Mouse (Mus musculus) NIH3T3 (cell line): ENCODE results near the gene Poll.

Source experiments
- DNase-seq: peaks from one replicate; pipeline ENCODE4 v3.0.0-alpha.2; 2012; ENCODE audit warnings: low read depth

Poll gene

GRCm38 (mm10) chr19:45560153-45560890, at the start of gene Poll, which contains the start of gene Gm17018:
Gene Poll (minus strand): TSS chr19:45560531.
Gene Gm17018 (plus strand): TSS chr19:45560615.
- peak; percentile 92 for DNase-seq

GRCm38 (mm10) chr19:45608648-45609339, 48.5 kb upstream of the Poll start:
- no peak for DNase-seq

DNA sequence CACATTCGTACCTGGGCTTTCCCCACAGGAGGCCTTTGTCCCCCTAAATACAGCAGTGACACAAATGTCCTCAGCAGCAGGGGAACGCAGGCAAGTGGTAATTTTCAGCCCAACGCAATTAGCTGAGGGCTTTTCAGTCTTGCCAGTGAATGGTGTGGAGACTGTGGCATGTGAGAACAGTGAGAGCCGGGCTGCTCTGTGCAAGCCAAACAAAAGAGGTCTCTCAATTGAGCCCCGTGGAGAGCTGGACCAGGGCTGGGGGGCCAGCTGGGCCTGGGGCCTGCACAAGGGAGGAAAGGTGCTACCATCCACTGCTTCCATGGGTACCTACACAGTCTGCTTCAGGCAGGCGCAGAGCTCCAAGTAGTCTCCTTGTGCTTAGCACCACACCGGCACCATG, 47.1 kb upstream of the Poll start:
- no peak for DNase-seq

DNA sequence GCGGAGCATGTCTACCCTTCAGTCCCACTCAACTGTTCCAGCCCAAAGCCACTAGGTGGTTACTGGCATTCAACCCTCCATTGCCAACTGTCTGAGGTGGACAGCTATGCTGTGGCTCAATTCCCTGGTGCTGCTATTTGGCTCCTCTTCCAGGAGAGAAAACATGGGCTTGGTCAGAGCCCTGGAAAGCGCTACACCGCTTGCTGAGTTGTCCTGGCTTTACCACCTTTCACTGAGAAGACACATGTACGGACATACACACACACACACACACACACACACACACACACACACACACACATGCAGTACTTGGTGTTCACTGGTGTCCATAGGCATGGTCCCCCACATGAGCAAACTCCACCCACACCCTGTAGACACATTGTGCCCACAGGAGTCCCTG, 46.4 kb upstream of the Poll start:
- no peak for DNase-seq

GRCm38 (mm10) chr19:45602606-45603005, 42.3 kb upstream of the Poll start:
- DNase-seq = no peak

DNA sequence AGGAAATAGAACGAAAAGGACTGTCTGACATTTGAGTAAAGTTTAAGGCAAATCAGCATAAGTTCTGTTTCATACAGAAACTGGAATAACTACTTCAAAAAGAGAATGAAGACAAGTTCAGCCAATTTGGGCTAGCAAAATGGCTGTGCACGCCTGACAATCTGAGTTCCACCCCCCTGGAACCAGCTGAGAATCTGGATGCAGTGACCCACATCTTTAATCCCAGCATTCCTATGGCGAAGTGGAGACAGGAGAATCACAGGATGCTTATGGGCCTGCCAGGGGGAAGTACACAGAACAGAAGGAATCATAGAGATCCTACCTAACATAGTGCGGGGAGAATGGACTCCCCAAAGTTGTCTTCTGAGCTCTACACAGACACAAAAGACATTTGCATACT, 36.8 kb upstream of the Poll start:
- DNase-seq = no peak

DNA sequence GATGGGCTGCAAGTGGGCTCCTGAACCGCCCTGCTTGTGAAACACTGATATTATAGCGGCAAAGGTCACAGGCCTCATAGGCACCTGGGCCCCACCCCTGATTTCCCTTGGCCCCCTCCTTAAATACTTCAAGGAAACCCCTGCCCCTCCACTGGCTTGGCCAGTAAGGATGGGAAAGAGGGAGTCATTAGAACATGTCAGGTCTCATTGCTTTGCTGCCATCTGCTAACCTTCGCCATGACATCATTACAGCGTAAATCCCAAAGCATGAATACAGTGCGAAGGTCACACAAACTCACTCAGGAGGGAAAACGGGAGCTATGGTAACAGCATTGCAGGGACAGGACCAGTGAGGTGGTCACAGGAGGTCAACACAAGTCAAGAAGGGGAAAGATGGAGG, 36.1 kb upstream of the Poll start:
- DNase-seq = no peak

- DNase-seq = no peak
Observed at GRCm38 (mm10) chr19:45596019-45596418, 35.7 kb upstream of the Poll start.

DNA sequence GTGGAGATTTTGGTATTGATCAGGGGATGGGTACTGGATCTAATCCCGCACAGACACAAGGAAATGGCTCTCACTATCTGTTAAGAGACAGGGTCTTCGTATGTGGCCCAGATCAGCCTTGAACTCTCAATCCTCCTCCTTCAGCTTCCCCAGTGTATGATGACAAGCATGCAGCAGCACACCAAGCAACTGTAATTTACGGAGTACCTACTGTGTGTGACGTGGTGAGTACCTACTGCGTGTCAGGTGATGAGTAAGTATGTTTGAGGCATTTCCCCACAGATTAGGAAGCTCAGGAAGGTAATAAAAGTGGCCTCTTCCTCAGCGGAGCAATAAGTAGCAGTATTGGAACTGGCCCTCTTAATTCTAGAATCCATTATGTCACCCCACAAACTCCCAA, 35.1 kb upstream of the Poll start:
- no peak for DNase-seq

DNA sequence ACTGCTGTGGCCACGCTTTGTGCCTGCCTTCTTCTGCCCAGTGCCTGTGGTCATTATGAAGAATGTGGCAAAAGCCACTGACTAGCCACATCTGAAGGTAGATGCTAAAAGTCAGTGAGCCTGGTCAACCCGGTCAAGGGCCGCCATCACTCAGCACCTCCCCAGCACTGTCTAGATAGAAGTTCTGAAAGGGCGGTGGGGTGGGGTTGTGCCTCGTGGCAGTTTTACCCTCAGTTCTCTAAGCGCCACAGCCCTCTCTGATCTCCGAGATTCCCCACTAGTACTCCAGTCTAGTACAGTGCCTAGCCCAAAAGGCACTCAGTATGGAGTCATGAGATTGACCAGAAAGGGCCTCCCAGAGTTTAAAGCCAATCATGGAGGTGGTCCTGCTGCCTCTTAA, 33.7 kb upstream of the Poll start:
- no peak for DNase-seq

DNA sequence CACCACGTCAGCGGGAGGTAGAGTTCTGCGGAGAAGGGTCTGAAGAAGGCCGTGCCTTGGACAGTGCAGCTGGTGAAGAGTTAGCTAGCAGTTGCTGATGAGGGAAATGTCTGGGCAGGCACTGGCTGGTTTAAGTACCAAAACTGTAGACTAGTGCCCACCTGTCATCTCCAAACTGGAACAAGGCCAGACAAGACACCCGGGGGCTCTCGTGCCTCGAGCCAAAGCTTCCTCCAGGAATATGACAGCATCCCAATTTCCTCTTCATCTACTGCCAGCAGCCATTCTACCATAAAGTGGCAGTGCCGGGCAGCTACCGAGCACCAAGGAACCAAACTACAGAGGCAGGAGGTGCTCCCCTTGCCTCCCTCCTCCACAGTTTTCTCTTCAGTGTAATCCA, 32.6 kb upstream of the Poll start:
- no peak for DNase-seq

DNA sequence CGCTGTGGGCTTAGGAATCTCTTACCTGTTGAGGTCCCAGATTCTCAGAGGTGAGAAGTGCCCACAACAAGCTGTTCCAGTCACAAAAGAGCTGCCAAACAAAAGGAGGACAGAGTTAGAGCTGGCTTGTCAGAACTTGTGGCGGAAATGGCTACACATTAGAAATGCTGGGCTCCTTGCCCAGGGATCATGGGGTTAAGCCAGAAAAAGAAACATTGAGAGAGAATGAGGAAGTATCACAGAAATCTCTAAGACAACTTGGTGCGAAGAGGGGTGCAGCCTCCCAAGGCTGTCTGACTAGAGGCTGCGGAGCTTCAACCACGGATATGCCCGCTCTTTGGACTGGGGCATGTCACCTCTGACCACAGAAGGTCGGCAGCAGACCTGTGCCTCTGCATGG, 31.4 kb upstream of the Poll start:
- DNase-seq = peak; percentile 86

DNA sequence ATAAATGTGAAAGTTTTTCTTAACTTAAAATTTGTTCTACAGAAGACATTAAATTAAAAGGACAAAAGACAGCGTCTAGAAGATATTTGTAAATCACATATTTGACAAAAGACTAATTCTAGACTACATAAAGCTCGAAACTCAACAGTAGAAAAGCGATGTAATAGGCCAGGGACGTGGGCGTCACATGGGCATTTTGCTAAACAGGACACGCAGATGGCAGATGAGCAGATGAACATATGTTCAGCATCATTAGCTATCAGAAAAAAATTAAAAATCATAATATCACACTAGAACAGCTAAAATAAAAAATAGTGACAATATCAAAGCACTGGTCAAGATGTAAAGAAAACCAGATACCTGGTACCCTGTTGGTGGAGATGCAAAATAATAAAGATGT, 29.4 kb upstream of the Poll start:
- DNase-seq = no peak

DNA sequence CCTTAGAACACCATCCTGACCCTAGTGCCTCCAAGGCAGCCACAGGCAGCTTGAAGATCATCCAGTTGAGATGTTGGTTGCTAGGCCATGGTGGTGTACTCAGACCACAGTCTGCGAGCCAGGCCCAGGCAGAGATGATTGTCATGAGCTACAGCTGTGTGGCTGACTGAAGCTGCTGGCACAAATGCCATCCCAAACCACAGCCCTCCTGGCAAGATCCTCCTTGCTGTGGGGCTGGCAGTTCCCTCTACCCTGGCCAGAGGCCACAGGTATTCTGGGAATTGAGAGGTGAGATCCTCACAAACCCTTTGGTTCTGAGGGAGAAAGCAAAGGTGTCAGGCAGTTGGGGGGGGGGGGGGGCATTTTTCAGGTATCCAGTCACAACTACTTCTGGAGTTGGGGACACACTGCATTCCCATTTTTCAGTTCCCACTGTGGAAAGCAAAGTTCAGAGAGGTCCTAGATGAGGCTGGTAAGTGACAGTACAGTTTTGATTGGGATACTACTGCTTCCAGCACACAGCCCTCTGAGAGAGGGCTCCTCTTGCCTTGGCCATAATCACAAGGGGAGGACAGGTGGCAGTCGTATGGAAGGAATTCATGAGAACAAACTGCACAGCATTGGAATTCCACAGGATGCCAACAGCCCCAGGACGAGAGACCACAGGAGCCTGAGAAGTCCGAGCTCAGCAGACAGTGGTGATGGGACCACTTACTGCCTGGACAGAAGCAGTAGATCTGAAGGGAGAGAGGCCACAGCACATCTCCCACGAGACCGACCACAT, 27.4 kb upstream of the Poll start:
- DNase-seq = no peak

GRCm38 (mm10) chr19:45586850-45587249, 26.5 kb upstream of the Poll start:
- no peak for DNase-seq

- no peak for DNase-seq
Observed at GRCm38 (mm10) chr19:45584856-45585620, 24.7 kb upstream of the Poll start.

DNA sequence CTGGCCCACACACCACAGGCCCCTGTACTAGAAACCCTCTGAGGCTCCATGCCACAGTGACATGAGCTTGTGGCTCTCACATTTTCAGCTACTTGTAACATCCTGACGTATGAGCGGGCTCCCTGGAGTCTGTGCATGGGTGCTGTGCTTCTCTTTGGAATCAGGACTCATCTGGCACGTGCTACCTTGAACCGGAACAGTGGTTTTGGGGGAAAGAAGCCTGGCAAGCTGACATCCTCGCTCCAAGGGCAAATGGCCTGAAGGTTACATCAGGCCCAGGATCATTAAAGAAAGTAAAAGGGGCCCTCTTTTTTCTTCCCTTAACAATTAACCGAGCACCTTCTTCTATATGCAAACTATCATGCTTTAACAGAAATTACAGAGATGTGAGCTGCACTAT, 22.8 kb upstream of the Poll start:
- DNase-seq = no peak

GRCm38 (mm10) chr19:45582161-45582560, 21.8 kb upstream of the Poll start:
- no peak for DNase-seq

GRCm38 (mm10) chr19:45581257-45581656, 20.9 kb upstream of the Poll start:
- DNase-seq = peak; percentile 78

- DNase-seq = no peak
Observed at GRCm38 (mm10) chr19:45580235-45580634, 19.9 kb upstream of the Poll start.

GRCm38 (mm10) chr19:45579416-45579815, 19.1 kb upstream of the Poll start:
- no peak for DNase-seq

DNA sequence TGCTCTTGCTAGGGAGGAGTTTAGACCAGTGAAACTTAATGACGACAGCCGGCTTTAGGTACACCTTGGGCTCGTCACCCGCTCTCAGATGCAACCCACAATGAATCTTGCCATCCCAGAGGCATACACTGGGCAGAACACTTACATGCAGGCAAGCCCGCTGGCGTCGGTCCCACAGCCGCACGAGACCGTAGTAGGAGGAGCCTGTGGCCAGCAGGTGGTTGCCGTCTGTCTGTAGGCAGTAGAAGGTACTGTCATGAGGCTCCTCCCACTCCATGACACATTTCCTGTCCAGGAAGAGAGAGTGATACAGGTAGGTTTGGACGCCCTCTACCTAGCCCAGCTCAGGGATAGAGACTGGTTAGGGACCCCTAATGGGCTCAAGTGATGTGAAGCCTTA, 18.6 kb upstream of the Poll start:
- DNase-seq = no peak
